Mouse (Mus musculus) forelimb bud, embryonic 11.5 days (tissue): Measurements from ENCODE around the gene Igsf21.
A peak's percentile ranks its signal among the peaks of the same experiment; 100 is the strongest.

Source experiments
- DNase-seq: peaks from one replicate; pipeline ENCODE4 v3.0.0-alpha.2; 2012; ENCODE audit warnings: low read depth, low spot score

The Igsf21 gene

GRCm38 (mm10) chr4:140246180-140247005, at the start of gene Igsf21:
Gene Igsf21 (minus strand): TSS chr4:140246784.
- peak; percentile 10 for DNase-seq

GRCm38 (mm10) chr4:140285726-140286316, 39.2 kb upstream of the Igsf21 start:
- DNase-seq: no peak

- peak; percentile 82 for DNase-seq
Observed at GRCm38 (mm10) chr4:140283398-140283797, 36.8 kb upstream of the Igsf21 start.

GRCm38 (mm10) chr4:140278269-140278668, 31.7 kb upstream of the Igsf21 start:
- no peak for DNase-seq

GRCm38 (mm10) chr4:140271913-140272312, 25.3 kb upstream of the Igsf21 start:
- no peak for DNase-seq

- no peak for DNase-seq
Observed at GRCm38 (mm10) chr4:140270451-140270850, 23.9 kb upstream of the Igsf21 start.

GRCm38 (mm10) chr4:140269184-140269840, 22.7 kb upstream of the Igsf21 start:
- DNase-seq: no peak

- no peak for DNase-seq
Observed at GRCm38 (mm10) chr4:140267835-140268234, 21.3 kb upstream of the Igsf21 start.

- DNase-seq: no peak
Observed at GRCm38 (mm10) chr4:140267086-140267485, 20.5 kb upstream of the Igsf21 start.

- peak; percentile 86 for DNase-seq
Observed at GRCm38 (mm10) chr4:140258968-140259367, 12.4 kb upstream of the Igsf21 start.

- DNase-seq: no peak
Observed at GRCm38 (mm10) chr4:140252369-140252768, 5.8 kb upstream of the Igsf21 start.

GRCm38 (mm10) chr4:140249011-140249744, 2.6 kb upstream of the Igsf21 start:
- DNase-seq: peak; percentile 63

GRCm38 (mm10) chr4:140248396-140248795, 1.8 kb upstream of the Igsf21 start:
- no peak for DNase-seq

- DNase-seq: no peak
Observed at GRCm38 (mm10) chr4:140247006-140248003, 721 bp upstream of the Igsf21 start.

- no peak for DNase-seq
Observed at GRCm38 (mm10) chr4:140245286-140246179, 1.1 kb downstream of the Igsf21 start.

GRCm38 (mm10) chr4:140244835-140245234, 1.7 kb downstream of the Igsf21 start:
- no peak for DNase-seq

- no peak for DNase-seq
Observed at GRCm38 (mm10) chr4:140244161-140244813, 2.3 kb downstream of the Igsf21 start.

GRCm38 (mm10) chr4:140243231-140243630, 3.4 kb downstream of the Igsf21 start:
- no peak for DNase-seq

- no peak for DNase-seq
Observed at GRCm38 (mm10) chr4:140242291-140242690, 4.3 kb downstream of the Igsf21 start.
